Mouse (Mus musculus) urinary bladder, postnatal 0 days (tissue): ENCODE measurements around the gene Dazap2. TPM values are rescaled to one million over a fixed set of nuclear protein-coding genes. Genes with fewer than 3 reads are reported as not detected.

Experiments
- microRNA-seq: library from miRNA; unstranded; fragments of <30 nt; microRNA quantifications from one replicate; pipeline ENCODE4, GENCODE M21; 2016
- polyA plus RNA-seq: library from polyadenylated mRNA; unstranded; fragments of >200 nt; fragmentation: Nextera tagmentation; extraction: Ambion mirVana; gene quantifications from 2 replicates; pipeline ENCODE4 v1.2.1, GENCODE M21; 2015

Dazap2 gene
- polyA plus RNA-seq = 173 and 184 TPM in 2 replicates

DNA sequence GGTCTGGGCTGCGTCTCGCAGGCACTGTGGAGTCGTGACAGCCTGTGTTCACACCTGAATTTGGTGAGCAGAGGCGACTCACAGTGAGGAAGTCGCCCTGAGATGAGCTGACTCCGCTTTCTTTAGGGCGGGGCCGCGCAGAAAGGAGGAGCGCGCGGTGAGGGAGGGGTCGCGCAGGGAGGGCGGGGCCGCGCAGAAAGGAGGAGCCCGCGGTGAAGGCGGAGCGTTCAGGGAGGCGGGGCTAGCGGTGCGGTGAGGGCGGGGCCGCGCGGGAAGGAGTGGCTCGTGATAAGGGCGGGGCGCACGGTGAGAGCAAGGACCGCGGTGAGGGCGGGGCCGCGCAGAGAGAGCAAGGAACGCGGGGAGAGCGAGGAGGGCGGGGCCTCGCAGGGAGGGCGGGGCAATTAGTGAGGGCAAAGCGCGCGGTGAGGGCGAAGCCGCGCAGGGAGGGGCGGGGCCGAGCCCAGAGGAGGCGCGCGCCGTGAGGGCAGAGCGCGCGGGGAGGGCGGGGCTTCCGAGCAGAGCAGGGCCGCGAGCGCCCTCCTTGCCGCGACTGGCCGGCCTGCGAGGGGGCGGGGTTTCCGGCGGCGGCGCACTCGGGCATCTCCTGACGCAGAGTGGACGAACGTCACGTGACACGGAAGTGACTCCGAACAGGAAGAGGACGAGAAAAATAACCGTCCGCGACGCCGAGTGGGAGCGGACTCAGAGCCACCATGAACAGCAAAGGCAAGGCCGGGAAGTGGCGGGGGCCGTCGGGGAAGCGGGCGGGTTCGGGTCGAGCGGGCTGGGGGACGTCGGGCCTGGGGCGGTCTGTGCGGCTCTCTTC is at the start of gene Dazap2:
Gene Dazap2 (plus strand): TSS at position 354 of the 829 bp plus-strand sequence.

DNA sequence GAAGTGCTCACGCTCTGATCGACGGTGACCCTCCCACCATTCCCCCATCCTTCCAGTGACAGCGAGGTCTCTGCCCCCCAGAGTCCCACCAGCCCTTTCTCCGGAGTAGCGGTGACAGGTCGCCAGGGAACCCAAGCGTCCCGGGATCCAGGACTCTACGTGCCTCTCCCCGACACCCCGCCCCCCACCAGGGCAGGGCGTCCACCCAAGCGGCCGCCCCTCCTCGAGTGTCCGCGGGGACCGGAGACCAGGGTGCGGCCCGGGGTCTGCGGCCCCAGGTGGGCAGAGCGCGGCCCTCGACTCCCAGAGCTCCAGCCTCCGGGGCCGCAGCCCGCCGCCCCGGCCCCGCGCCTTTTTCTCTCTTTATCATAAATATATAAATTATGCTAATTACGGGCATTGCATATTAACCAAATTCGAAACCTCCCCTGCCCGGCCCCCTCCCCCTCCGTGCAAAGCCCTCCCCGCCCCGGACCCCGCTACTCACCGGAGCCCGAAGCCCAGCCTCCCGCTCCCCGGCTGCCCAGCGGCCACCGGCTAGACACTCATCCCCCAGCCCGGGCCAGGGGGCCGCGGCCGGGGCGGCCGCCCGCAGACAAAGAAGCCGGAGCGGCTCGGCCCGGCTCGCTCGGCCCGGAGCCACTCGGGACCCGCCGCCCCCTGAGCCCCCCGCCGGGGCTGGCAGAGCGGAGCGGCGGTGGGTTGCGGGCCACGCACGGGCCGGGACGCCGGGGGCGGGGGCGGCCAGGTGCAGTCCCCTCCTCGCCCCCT is 15.7 kb upstream of the Dazap2 start, which contains the start of gene Pou6f1:
Gene Pou6f1 (minus strand): TSS at position 709 of the 771 bp plus-strand sequence.

DNA sequence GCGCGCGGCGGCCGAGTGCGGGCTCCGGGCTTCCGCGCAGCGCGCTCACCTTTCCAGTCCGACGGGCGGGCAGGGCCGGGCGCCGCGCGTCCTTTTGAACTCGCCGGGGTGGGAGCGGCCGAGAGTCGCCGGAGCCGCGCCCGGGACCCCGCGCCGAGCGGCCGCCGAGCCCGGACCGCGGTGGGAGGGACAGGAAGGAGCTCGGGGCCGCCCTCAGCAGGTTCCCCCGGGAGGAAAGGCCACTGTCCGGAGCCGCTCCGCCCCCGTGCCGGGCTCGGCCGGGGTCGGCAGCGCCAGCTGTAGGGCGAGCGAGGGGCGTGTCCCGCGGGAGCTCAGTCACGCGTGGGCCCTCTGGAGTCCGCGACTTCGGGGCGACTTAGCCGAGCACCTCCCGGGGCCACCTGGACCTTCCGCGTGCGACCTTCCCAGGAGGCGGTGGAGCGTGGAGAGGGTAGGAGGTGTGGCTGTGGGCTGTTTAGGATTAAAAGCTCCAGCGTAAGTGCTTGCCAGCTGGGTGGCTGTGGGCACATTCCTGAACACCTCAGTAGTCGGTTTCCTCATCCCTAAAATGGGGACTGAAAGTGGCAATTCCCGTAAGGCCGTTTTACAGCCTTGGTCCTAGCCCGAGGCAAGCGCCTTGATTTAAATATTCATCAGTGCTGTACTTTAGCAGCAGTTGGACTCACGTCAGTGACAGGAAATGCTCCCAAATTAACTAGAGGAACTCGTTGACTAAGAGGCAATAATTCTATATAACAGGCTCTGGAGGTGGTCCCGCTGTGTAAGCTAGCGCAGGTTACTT is 21.8 kb downstream of the Dazap2 start, which contains the start of gene Smagp:
Gene Smagp (minus strand): TSS at position 241 of the 802 bp plus-strand sequence.

DNA sequence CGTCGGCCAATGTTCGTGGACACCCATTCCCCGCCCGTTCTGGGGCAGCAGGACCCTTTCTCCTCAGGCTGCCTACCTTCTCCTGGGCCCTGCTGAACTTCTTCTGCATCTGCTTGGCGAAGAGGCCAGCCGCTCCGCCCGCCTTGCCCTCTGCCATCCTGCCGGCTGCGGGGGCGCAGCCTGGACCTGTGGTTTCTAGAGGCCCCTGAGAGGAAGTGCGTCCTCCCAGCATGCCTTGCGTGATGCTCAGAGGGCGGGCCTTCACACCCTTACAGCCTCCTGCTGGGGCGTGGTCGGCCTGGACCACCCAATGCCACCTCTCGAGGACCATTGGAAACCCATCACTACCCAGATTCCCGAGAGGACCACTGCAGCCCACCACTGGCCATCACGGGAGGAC is 54.2 kb downstream of the Dazap2 start, which contains the start of gene Bin2:
Gene Bin2 (minus strand): TSS at position 217 of the 400 bp plus-strand sequence.

Small RNAs within 50 kb of the gene (microRNA-seq; reads per million reads assigned to microRNA genes)
- gene Mir6961 = not detected

Other genes starting within 250 kb of the Dazap2 start
- 0.05 TPM in 1 of 2 replicates, not detected in the other for gene Gm5475, start 193.2 kb upstream of the Dazap2 start, polyA plus RNA-seq
- gene Slc11a2, start 190.3 kb upstream of the Dazap2 start, polyA plus RNA-seq = 9.4 and 11.9 TPM in 2 replicates
- gene Letmd1, start 146.3 kb upstream of the Dazap2 start, polyA plus RNA-seq = 15.8 and 16.8 TPM in 2 replicates
- gene Csrnp2, start 119.9 kb upstream of the Dazap2 start, polyA plus RNA-seq = 2.6 TPM in 2 replicates
- gene Tfcp2, start 63.3 kb upstream of the Dazap2 start, polyA plus RNA-seq = 11.7 and 11.8 TPM in 2 replicates
- 1.7 and 2.1 TPM in 2 replicates for gene Pou6f1, start 15.4 kb upstream of the Dazap2 start, polyA plus RNA-seq
- gene Smagp, start 21.6 kb downstream of the Dazap2 start, polyA plus RNA-seq = 36.3 and 37.9 TPM in 2 replicates
- gene Bin2, start 54.2 kb downstream of the Dazap2 start, polyA plus RNA-seq = 5.9 and 8.8 TPM in 2 replicates
- gene Cela1, start 72.6 kb downstream of the Dazap2 start, polyA plus RNA-seq = 46.2 and 59.1 TPM in 2 replicates
- 8.1 and 9.8 TPM in 2 replicates for gene Galnt6, start 114.0 kb downstream of the Dazap2 start, polyA plus RNA-seq
- gene Slc4a8, start 146.4 kb downstream of the Dazap2 start, polyA plus RNA-seq = 4.1 and 4.9 TPM in 2 replicates